Mouse (Mus musculus): Measurements from ENCODE around the gene Hoxc10.

Gene Hoxc10

DNA sequence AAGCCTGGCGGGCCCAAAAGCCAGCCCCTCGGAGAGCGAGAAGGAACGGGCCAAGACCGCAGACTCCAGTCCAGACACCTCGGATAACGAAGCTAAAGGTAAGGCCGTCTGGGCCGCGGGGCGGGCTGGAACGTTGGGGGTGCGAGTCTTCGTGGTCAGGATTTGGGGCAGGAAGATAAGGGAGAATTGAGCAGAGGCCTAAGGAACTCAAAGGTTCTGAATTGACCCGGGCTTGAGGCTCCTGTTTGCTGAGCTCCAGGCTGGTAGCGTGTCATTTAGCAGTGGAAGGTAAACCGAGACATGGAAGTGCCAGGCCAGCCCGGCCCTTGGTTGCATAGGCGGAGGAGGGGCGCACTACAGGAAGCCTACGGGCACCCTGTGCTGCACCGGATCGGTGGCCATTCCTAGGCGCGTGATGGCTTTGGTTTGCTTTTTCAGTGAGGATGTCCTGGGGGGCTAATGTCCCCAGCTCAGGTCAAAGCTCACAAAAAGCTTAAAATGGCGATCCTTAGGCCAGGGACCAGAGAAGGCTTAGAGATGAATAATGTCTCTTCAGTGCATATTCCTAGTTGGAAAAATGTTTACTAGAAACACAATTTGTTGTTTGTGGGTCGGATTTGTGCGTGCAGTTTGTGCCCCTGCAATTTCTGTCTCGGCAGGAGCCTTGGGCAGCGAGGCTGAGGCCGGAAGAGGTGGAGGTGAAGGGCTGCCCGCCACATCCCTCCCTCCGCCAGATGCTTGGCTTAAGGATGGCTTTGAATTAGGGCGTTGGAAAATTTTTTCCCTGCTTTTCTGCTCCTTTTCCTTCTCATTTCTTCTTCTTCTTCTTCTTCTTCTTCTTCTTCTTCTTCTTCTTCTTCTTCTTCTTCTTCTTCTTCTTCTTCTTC, 1.2 kb downstream of the Hoxc10 start:
- no peak for DNase-seq (ENCODE audit: low spot score)

DNA sequence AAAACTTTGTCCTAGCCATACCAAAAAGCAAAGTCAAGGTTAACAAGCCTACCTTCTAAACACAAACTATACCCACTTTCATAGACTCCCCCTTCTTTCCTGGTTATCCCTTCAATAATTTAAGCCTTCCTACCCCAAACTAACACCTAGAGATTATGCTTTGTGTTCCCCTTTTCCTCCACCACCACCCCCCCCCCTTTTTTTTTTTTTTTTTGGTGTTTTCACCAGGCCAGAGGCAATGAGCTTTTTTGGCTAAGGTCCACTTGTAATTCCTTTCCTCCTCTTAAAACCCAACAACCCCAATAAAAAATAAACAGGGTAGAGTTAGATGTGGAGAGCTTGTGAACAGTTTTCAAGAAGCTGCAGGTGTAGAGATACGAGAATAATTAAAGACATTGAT, 2.7 kb downstream of the Hoxc10 start:
- DNase-seq (ENCODE audit: low spot score), result no peak

DNA sequence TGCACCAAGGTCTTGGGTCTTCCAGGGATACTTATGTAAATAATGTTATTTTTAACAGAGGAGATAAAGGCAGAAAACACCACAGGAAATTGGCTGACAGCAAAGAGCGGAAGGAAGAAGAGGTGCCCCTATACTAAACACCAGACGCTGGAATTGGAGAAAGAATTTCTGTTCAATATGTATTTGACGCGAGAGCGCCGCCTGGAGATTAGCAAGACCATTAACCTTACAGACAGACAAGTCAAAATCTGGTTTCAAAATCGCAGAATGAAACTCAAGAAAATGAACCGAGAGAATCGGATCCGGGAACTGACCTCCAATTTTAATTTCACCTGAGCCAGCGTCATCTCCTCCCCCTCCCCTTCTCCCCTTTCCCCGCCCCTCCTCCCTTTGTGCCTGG, 4.1 kb downstream of the Hoxc10 start:
- DNase-seq (ENCODE audit: low spot score), result no peak

DNA sequence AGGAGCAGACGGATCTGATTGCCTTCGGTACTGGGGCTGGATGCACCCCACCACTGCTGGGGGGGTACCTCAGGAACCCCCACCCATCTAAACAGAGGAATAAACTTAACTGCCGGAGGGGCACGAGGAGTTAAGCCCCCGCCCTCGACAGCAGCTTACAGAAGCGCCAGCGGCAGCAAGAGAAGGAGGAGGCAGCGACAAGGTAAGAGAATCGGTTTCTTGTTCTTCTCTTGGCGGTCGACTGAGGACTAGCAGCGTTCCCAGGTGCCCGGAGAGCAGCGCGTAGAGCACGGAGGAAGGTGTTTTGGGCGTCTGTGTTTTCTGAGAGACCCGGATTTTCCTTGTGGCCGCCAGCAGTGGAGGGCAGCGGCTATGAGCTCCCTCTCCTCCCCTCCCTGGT, 5.7 kb downstream of the Hoxc10 start:
- no peak for DNase-seq (ENCODE audit: low spot score)

DNA sequence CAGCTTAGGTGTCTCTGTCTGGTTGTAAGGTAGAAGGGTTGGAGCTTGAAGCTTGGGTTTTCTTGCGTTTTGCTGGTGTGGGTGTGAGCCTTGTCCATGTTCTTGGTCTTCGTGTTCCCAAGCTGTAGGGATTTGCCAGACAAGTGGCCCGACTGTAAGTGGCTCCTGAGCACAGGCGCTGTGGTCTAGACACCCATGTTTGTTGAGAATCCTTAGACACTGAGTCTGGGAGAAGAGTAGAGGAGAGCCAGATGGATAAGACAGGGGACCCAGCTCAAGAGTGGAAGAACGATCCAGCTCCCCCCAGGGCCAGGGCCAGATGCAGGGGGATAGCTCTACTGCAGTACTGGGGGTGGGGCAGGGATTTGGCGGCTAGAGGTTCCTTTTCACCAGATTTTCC, 6.2 kb downstream of the Hoxc10 start:
- DNase-seq (ENCODE audit: low spot score), result no peak

DNA sequence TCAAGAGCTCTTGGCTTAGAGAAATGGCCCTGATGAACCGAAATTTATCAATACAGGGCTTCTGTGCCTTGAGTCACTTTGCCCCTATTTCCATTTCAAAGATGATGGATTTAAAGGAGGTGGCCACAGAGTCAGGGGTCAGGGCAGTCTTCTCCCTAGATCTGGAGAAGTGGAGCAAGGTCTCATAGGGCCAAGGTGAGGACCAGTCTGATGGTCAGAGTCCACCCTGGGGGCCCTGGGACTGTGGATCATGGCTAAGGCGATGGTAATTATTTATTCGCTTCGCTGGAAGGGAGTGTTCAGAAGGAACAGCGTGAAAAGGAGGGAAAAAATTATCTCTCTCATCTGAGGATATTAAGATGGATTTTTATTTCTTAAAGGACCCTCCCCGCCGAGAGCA, 8.4 kb downstream of the Hoxc10 start:
- no peak for DNase-seq (ENCODE audit: low spot score)

DNA sequence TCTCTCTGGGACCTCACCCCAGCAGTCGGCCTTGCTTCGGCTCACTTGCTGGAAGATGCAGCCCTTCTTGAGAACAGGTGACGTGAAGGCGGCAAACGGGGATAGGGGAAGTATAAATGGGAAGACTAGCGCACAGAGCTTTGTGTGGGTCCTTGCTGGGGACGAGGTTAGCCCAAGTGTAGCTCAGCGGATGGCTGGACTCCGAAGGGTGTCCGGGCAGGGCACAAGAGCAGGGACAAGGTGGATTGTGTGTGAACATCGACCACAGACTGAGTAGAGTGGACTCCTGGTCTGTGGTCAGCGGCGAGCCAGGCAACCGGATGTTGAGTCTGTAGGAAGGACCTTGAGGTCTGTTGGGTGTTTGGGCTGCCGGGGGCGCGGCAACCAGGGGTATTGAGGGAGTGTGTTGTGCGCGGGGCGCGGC, 9.1 kb downstream of the Hoxc10 start:
- no peak for DNase-seq (ENCODE audit: low spot score)

DNA sequence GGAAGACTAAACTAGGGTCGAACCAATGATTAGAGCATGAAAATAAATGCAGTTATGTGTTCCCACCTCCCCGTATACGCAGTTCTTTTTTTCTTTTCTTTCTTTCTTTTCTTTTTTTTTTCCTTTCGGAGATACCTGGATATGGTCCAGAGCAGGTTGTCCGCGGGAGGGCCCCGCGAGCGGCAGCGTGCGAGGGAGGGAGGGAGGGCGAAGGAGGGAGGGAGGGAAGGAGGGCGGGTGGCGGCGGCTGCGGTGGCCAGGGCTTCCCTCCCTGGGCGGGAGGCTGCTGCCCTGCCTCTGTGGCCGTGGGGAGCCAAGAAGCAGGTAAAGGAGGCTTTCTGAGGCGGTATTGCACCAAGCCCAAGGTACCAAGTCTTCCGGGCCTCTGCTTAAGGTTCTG, 9.6 kb downstream of the Hoxc10 start, which contains the start of gene Hoxc9:
Gene Hoxc9 (plus strand): TSS at position 269 of the 400 bp plus-strand sequence.
- DNase-seq (ENCODE audit: low spot score), result no peak

DNA sequence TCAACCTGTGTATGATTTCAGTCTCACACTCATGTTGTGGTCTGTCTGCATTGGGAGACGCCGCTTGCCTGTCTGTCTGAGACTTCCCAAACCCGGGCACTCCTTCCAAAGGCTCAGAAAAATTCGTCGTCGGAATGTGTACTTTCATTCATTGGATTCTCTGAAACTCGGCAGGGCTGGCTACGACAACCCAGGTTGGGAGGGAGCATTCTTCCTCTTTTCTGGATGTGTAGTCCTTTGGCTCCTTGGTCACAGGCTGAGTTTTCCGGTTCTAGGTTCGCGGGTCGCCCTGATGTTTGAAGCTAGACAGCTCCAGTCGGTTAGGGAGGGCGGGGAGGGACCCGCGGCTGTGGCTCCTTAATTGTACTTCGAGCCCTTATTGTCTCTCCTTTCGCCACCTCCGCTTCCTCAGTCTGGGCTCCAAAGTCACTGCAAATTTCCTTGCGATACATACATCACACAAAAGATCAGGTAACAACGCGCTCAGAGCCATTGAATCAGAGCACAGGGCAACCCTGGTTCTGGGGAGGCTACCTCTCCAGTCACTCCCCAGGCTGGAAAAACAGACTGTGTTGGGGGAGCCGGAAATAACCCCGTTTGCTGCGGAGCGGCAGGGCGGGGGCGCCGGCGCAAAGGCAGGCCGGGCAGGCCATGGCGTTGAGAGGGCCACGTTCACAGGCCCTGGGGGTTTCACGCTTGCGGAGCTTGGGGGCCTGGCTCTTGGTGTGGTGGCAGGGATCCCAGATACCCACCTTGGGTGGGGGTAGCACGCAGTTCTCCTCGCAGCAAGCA, 10.2 kb downstream of the Hoxc10 start:
- no peak for DNase-seq (ENCODE audit: low spot score)

DNA sequence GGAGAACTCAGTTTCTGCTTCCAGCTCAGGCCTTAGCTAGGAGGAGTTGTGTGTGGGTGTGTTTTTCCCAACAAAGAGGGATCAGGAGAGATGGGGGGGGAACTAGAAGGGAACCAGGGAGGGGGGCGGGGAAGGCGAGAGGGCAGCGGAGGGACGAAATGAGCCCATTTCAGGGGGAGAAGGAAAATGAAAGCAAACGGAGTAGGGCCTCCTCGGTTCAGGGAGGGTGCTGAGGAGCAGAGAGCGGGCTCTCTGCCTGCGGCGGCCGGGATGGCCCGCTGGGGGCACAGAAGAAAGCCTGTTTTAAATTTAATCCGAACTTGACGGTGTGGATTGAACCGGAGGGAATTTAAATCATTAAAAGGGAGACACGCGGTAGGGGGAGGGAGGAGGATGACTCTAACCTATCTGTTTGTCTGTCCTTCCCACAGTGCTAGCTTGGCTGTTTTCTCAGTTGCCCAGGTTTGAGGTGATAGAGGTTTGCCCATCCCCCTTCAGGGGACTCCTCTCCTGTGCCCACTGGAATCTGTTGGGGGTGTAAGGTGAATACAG, 10.9 kb downstream of the Hoxc10 start:
- no peak for DNase-seq (ENCODE audit: low spot score)

DNA sequence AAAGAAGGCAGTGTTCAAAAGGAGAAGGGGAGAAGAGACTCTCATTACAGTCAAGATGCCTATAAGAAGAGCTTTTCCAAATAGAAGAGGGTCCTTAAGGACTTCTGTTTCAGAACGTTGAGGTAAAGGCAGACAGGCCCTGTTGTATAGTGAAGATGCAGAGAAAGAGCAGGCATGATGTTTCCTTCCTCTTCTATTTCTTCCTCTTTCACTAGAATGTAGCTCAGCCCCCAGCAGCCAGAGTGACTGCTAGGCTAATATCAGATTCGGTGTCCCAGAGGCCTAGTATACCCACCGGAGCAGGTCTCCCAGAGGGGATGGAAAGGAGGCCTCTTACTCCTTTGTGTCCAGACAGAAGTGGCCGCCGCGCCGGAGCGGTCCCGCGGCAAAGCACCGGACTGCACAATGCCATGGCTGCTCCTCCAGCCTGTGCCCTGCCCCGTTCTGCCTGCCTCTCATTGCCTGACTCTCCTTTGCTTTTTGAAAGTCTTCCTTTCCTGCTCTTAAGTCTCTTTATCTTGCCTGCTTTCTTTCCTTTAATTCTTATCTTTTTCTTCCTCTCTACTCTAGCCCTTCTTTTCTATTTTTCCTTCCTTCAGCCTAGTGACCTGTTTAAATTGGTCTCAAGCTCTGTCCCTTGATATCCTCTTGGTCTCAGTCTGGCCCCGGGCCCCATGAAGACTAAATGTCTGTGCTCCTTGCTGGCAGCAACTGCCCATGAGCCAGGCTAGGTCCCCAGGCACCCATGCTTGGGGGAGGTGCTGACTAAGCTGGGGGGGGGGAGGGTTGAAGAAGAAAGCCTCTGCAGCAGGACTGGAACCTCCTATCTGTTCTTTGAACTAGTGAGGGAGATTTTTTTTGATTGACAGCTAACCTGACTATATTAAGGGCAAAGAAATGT, 12.3 kb downstream of the Hoxc10 start:
- DNase-seq (ENCODE audit: low spot score), result no peak

DNA sequence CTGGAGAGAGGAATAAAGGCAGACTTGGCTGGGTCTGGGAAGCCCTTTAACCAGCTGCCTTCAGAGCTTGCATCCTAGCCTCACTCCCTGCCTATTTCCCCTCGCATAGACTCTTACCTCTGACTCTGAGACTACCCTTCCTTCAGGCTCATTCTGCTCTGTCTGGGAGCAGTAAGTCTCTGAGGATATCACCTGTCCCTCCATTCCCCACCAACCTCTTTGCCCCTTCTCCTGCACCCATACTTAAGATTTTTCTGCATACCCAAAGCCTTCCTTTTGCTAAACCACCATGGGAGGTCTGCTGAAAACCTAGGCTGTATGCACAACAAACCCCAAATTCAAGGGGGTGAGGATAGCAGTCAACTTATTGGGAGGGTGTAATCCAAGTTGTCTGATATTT, 13.3 kb downstream of the Hoxc10 start:
- no peak for DNase-seq (ENCODE audit: low spot score)

DNA sequence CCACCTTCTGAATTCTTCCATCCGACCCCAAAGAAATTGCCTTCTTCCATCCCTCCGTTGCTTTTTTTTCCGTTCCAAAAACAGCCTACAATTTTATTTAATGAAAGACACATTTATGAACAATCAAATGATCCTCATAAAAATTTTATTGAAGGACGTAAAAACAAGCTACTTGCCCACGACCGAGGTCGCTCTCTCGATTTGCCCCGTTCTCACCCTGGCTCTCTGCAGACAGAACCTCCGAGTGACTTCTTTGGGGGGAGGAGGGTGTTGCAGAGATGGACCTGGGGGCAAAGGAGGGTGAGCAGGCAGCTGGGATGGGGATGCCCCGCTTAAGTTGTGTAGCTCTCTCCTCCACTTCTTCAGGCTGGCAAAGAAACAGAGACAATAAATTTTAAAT, 13.8 kb downstream of the Hoxc10 start:
- DNase-seq (ENCODE audit: low spot score), result no peak

DNA sequence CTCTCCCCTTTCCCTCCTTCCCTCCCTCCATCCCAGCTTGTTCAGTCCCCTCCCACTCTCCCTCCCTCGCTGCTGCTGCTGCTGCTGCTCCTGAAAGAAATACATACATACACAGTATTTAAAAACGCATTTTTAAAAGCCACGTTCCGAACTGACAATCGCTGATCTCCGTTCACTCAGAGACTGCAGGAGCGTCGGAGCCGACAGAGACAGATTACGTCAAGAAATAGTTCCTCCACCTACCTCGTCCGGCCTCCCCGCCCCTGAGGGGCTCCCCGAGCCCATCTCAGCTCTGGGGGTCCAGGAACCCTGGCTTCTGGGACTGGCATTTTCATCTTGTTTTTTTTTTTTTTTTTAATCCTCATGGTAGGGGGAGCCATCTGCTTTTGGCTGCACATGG, 14.3 kb downstream of the Hoxc10 start:
- DNase-seq (ENCODE audit: low spot score), result no peak

DNA sequence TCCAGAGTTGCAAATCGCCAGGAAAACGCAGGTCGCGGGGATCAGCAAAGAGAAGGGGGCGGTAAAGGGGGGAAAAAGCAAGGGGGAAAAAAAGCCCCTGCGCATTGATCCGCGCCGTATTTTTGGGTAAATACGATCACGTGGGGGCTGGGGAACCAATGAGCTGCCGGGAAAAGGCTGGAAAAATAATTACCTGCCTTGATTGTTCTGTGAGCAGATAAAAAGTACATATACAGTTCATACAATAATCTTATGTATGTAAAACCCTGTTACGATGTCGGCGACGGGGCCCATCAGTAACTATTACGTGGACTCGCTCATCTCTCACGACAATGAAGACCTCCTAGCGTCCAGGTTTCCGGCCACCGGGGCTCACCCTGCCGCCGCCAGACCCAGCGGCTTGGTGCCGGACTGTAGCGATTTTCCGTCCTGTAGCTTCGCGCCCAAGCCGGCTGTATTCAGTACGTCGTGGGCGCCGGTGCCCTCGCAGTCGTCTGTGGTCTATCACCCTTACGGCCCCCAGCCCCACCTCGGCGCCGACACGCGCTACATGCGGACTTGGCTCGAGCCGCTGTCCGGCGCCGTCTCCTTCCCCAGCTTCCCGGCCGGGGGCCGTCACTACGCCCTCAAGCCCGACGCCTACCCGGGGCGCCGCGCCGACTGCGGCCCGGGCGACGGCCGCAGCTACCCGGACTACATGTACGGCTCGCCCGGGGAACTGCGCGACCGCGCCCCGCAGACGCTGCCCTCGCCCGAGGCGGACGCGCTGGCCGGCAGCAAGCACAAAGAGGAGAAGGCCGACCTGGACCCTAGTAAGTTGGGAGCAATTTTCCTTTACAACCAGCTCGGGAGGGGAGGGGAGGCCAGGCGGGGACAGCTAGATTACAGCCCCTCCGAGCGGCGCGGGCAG, 15.0 kb downstream of the Hoxc10 start:
- no peak for DNase-seq (ENCODE audit: low spot score)

DNA sequence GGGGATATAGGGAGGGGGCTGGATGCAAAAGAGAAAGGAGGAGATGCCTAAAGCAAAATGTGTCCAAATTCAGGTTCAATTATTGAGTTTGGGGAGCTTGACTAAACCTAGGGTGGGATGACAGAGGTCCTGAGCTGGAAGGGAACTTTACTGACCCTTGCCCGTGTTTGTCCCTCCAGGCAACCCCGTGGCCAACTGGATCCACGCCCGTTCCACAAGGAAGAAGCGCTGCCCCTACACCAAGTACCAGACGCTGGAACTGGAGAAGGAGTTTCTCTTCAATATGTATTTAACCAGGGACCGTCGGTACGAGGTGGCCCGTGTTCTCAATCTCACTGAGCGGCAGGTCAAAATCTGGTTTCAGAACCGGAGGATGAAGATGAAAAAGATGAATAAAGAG, 17.1 kb downstream of the Hoxc10 start:
- no peak for DNase-seq (ENCODE audit: low spot score)

DNA sequence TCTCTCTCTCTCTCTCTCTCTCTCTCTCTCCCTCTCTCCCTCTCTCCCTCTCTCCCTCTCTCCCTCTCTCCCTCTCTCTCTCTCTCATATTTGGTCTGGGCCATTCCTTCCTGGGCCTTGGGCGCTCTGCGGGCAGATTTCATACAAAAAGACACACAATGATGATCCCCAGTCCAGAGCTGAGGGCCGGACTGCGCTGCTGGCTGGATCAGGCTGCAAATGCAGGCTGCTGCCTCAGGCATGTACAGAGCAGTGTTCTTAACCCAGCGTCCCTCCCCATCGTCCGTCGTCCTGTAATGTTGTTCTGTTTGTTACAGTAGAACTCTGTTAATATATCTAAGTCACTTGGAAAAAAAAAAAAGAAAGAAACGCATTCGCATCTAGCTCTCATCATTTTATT, 17.9 kb downstream of the Hoxc10 start:
- DNase-seq (ENCODE audit: low spot score), result no peak

DNA sequence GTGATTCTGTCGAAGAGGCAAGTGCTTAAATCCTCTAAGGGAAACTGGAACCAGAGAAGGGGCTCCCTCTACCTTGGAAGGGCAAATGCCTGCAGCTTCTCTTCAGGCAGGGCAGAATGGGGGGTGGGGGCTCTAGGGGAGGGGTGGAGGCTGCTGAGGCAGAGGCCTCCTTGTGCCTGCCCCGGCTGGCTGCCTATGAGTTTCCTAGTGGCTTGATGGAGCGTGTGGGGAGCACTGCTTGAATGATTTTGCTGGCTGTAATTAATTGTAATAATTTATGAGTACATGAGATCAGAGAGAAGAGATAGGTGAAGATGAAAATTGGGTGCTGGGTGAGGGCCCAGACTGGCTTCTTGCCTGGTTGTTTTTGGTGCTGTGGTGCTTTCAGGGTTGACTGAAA, 18.3 kb downstream of the Hoxc10 start:
- DNase-seq (ENCODE audit: low spot score), result no peak

DNA sequence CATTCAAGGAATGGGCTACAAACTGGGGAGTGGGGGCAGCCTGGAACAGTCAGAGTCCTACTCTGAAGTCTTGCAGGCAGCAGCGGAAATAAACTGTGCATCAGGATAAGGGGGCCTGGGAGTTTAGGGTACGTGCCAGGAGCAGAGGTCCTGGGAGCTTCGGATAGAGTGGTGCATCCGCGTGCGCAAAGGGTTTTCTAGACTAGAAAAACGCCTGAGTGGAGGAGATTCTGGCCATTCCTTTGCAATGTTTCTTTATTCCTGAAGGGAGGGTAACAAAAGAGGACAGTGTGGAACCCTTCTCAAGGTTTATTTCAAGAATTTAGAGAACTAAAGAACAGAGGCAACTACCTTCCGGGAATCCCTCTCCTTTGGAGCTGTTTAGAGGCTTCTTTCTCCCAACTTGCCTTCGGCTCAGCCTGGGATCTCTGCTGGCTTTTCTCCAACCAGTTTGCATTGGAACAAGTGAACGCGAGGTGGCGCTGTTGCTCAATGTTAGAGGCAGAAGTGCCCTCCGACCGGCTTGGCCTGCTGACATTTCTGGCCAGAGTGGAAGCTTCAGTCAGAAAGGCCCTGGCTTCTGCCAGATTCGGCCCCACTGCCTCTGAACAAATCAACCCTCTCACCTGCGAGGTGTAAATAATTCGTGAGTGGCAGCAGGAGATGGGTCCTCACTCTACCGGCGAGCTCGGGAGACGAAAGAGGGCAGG, 20.7 kb downstream of the Hoxc10 start:
- peak; percentile 66 for DNase-seq (ENCODE audit: low spot score)

DNA sequence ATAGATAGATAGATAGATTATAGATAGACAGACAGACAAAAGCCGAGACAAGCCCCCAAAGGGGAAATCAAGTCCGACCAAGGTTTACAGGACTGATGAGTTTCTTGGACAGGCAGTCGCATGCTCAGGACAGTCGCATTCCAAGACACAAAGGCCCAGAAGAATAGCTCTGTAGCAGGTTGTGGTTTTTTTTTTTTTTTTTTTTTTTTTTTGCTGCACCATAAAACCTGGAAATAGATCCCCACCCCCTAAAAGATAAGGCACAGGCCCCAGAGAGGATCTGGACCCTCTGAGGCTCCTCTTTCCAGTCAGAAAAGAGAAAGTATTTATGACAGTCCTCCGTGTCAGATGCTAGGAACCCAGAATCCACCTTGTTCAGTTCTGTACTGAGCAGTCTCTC, 21.5 kb downstream of the Hoxc10 start:
- DNase-seq (ENCODE audit: low spot score), result no peak
